Mouse (Mus musculus) forebrain, postnatal 0 days (tissue): ENCODE data around the gene Tcf19. TPM values are rescaled to one million over a fixed set of nuclear protein-coding genes. Genes with fewer than 3 reads are reported as not detected.

Experiments used
- ATAC-seq: fragments of 200-750 bp; cut with Nextera tagmentation; 2 replicates; pipeline ENCODE4 v1.8.0; 2017; ENCODE audit warnings: mild to moderate bottlenecking, moderate library complexity
- DNase-seq: peaks from one replicate; pipeline ENCODE4 v3.0.0-alpha.2; 2015
- H3K27ac ChIP-seq: fragments of 300-500 bp; sonication (generic); 2 replicates; pipeline ENCODE4 v1.5.1; 2014; ENCODE audit warnings: low read depth, mild to moderate bottlenecking, antibody characterized with exemption, low read length, moderate library complexity, mixed read lengths
- H3K27me3 ChIP-seq: fragments of 300-500 bp; sonication (generic); 2 replicates; pipeline ENCODE4 v1.6.1; 2014; ENCODE audit warnings: mild to moderate bottlenecking, low read length, mixed read lengths; ENCODE audit not compliant: insufficient read depth
- H3K36me3 ChIP-seq: fragments of 300-500 bp; sonication (generic); 2 replicates; pipeline ENCODE4 v1.6.1; 2014; ENCODE audit warnings: mild to moderate bottlenecking, moderate library complexity; ENCODE audit not compliant: insufficient read depth
- H3K4me1 ChIP-seq: fragments of 300-500 bp; sonication (generic); 2 replicates; pipeline ENCODE4 v1.6.1; 2014; ENCODE audit warnings: antibody characterized with exemption; ENCODE audit not compliant: insufficient read depth
- H3K4me2 ChIP-seq: fragments of 300-500 bp; sonication (generic); 2 replicates; pipeline ENCODE4 v1.6.1; 2014; ENCODE audit warnings: low read depth, mild to moderate bottlenecking, moderate library complexity
- H3K4me3 ChIP-seq: fragments of 300-500 bp; sonication (generic); 2 replicates; pipeline ENCODE4 v1.5.1; 2014; ENCODE audit warnings: low read depth, low read length, mixed read lengths
- H3K9ac ChIP-seq: fragments of 300-500 bp; sonication (generic); 2 replicates; pipeline ENCODE4 v1.6.1; 2014; ENCODE audit warnings: mild to moderate bottlenecking
- H3K9me3 ChIP-seq: fragments of 300-500 bp; sonication (generic); 2 replicates; pipeline ENCODE4 v1.6.1; 2016; ENCODE audit warnings: low read length
- CTCF ChIP-seq: sonication (generic); IDR thresholded peaks from 2 replicates; pipeline ENCODE4 v1.5.1; 2016; ENCODE audit warnings: antibody characterized with exemption, control low read depth, low read depth
- WGBS: fragments of 180-500 bp; shearing (Covaris S2); extraction: QIAGEN DNeasy Blood & Tissue Kit; methylation state at CpG from one replicate; pipeline ENCODE4 v1.1.7; 2014; 5-methylcytosine and 5-hydroxymethylcytosine counted together
- polyA plus RNA-seq: library from polyadenylated mRNA; unstranded; fragments of >200 nt; fragmentation: Nextera tagmentation; extraction: Ambion mirVana; gene quantifications from 2 replicates; pipeline ENCODE4 v1.2.1, GENCODE M21; 2015
- total RNA-seq: library from RNA; depleted of rRNA; stranded (reverse); fragments of >200 nt; gene quantifications from 2 replicates; pipeline ENCODE4 v1.2.3, GENCODE M21; 2014; rRNA removed

Tcf19 gene
- 10.7 and 20.8 TPM in 2 replicates for total RNA-seq
- 10.8 and 11.8 TPM in 2 replicates for polyA plus RNA-seq

- WGBS = 3% methylated on average over 66 of the region's 67 CpGs
- ATAC-seq = peak; percentile 95
Observed at GRCm38 (mm10) chr17:35516652-35517500, at the start of gene Tcf19, which contains the start of gene Cchcr1. TSS of gene Tcf19 (minus strand) at chr17:35516824. TSS of gene Cchcr1 (plus strand) at chr17:35517100.

GRCm38 (mm10) chr17:35558216-35558615 lies 41.6 kb upstream of the Tcf19 start:
- DNase-seq (no peak), ATAC-seq (no peak)
- Histone ChIP-seq H3K9ac (no peak overlapping the region), H3K9me3 (no peaks in the 10 kb centered on the region), H3K4me2 (no peak overlapping the region), H3K4me1 (no peaks in the 10 kb centered on the region), H3K36me3 (no peaks in the 10 kb centered on the region), H3K4me3 (no peak overlapping the region), H3K27ac (no peak overlapping the region), H3K27me3 (no peaks in the 10 kb centered on the region)
- TF ChIP-seq CTCF = no peak
- WGBS = 65% methylated on average over 8 of the region's 8 CpGs

More at GRCm38 (mm10) chr17:35516652-35517500, at the start of gene Tcf19, which contains the start of gene Cchcr1:
- Histone ChIP-seq H3K4me3 (peak within 1 kb of the TSS; percentile 53), H3K4me2 (peak within 1 kb of the TSS; percentile 88), H3K27me3 (no peaks in the 10 kb centered on the region), H3K27ac (no peak within 1 kb of the TSS), H3K9me3 (no peaks in the 10 kb centered on the region), H3K9ac (peak within 1 kb of the TSS; percentile 55), H3K36me3 (no peaks in the 10 kb centered on the region), H3K4me1 (no peaks in the 10 kb centered on the region; the same call in 1 of the 2 replicates)
- DNase-seq = peak; percentile 96
- peak; percentile 32; the same call in 1 of the 2 replicates for TF ChIP-seq CTCF

DNA sequence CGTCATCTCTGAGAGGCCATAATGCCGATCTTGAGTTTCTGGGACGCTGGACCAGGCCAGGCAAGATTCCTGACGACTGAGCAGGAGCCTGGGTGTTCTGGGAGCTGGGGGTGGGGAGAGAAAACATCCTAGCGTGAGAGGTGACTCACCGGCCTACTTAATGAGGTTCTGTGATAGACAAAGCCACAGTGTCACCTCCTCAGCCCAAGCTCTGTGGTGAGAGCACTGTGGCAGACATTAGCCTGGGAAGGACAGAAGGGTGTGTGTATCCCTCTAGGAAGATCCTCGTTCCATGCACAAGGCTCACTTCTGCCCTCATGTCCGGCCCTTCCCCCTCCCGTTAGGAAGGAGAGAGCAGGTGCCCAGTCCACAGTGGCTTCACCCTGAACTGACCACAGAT lies 40.7 kb upstream of the Tcf19 start:
- DNase-seq (no peak), ATAC-seq (no peak)
- no peak overlapping the region for H3K9ac ChIP-seq
- H3K36me3 ChIP-seq = no peaks in the 10 kb centered on the region
- no peak for TF ChIP-seq CTCF
- H3K4me2 ChIP-seq = no peak overlapping the region
- H3K27ac ChIP-seq = no peak overlapping the region
- no peak overlapping the region for H3K4me3 ChIP-seq
- no peaks in the 10 kb centered on the region for H3K27me3 ChIP-seq
- H3K4me1 ChIP-seq = no peaks in the 10 kb centered on the region
- no peaks in the 10 kb centered on the region for H3K9me3 ChIP-seq
- WGBS = 78% methylated on average over 9 of the region's 9 CpGs

DNA sequence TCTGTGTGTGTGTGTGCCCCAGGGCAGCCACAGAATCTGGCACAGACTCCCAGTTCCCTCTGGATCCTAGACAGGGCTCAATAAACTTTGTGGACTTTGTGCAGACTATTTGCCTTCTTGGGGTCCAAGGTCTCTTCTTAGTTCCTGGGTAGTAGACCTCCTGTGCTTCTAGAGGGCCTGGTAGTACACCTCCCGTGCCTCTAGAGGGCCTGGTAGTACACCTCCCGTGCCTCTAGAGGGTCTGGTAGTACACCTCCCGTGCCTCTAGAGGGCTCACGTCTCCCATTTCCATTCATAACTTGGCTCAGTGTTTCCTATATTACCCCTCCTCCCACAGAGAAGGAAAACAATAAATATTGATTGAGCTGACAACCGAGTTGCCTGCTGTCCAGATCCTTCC lies 40.2 kb upstream of the Tcf19 start:
- Histone ChIP-seq H3K9ac (no peak overlapping the region), H3K36me3 (no peaks in the 10 kb centered on the region), H3K4me2 (no peak overlapping the region), H3K4me1 (no peaks in the 10 kb centered on the region), H3K27me3 (no peaks in the 10 kb centered on the region), H3K27ac (no peak overlapping the region), H3K4me3 (no peak overlapping the region), H3K9me3 (no peaks in the 10 kb centered on the region)
- TF ChIP-seq CTCF = peak; percentile 84
- DNase-seq (peak; percentile 64), ATAC-seq (peak; percentile 56)
- WGBS = 27% methylated on average over 5 of the region's 5 CpGs

- no peak for ATAC-seq
Observed at GRCm38 (mm10) chr17:35556186-35556765, 39.7 kb upstream of the Tcf19 start.

GRCm38 (mm10) chr17:35554761-35555397 lies 38.3 kb upstream of the Tcf19 start:
- Histone ChIP-seq H3K4me2 (no peak overlapping the region), H3K4me1 (0 out of 2 replicates have a peak, but pooled peaks cover 1% of the 10 kb centered on the region), H3K9ac (no peak overlapping the region), H3K9me3 (no peaks in the 10 kb centered on the region), H3K36me3 (no peaks in the 10 kb centered on the region), H3K27me3 (no peaks in the 10 kb centered on the region), H3K4me3 (no peak overlapping the region), H3K27ac (no peak overlapping the region)
- WGBS = 93% methylated on average over 18 of the region's 18 CpGs
- DNase-seq (no peak), ATAC-seq (no peak)
- TF ChIP-seq CTCF = no peak

More at GRCm38 (mm10) chr17:35556186-35556765, 39.7 kb upstream of the Tcf19 start:
- H3K4me2 ChIP-seq = no peak overlapping the region
- no peak overlapping the region for H3K9ac ChIP-seq
- H3K27ac ChIP-seq = no peak overlapping the region
- TF ChIP-seq CTCF = no peak
- no peak overlapping the region for H3K4me3 ChIP-seq
- no peak for DNase-seq
- H3K27me3 ChIP-seq = no peaks in the 10 kb centered on the region
- no peaks in the 10 kb centered on the region for H3K9me3 ChIP-seq
- H3K4me1 ChIP-seq = no peaks in the 10 kb centered on the region
- 88% methylated on average over 13 of the region's 13 CpGs for WGBS
- H3K36me3 ChIP-seq = no peaks in the 10 kb centered on the region
